Mouse (Mus musculus) bone marrow, adult 2 months (tissue): ENCODE measurements around the gene Mrpl58. TPM values are rescaled to one million over a fixed set of nuclear protein-coding genes. Genes with fewer than 3 reads are reported as not detected.
A peak's percentile ranks its signal among the peaks of the same experiment; 100 is the strongest.

ENCODE experiments used
- H3K27ac ChIP-seq: fragments of 200-500 bp; 2 replicates; pipeline ENCODE4 v1.5.1; 2012; ENCODE audit warnings: low read depth, mild to moderate bottlenecking, control low read depth, inconsistent platforms, low read length; ENCODE audit not compliant: control insufficient read depth, poor library complexity, insufficient read depth
- H3K4me1 ChIP-seq: fragments of 200-500 bp; 2 replicates; pipeline ENCODE4 v1.6.1; 2011; ENCODE audit warnings: low read length; ENCODE audit not compliant: control insufficient read depth, insufficient read depth
- H3K4me3 ChIP-seq: fragments of 200-500 bp; replicated peaks from 2 replicates; pipeline ENCODE3; 2011; ENCODE audit warnings: mild to moderate bottlenecking, low read depth, low read length, control low read depth; ENCODE audit not compliant: control insufficient read depth
- CTCF ChIP-seq: fragments of 200-500 bp; IDR thresholded peaks from 2 replicates; pipeline ENCODE4 v1.5.1; 2011; ENCODE audit warnings: low read length, control low read depth; ENCODE audit not compliant: control insufficient read depth, insufficient read depth
- POLR2A ChIP-seq: fragments of 200-500 bp; IDR thresholded peaks from 2 replicates; pipeline ENCODE4 v1.6.1; 2011; ENCODE audit warnings: low read depth, mild to moderate bottlenecking, control low read depth, low read length, borderline replicate concordance; ENCODE audit not compliant: control insufficient read depth
- WGBS: fragments of 180-500 bp; shearing (Covaris S2); methylation state at CpG from one replicate; pipeline ENCODE4 v1.1.7; 2018; 5-methylcytosine and 5-hydroxymethylcytosine counted together
- polyA plus RNA-seq: library from polyadenylated mRNA; stranded (reverse); fragments of >200 nt; gene quantifications from 2 replicates; pipeline ENCODE4 v1.2.4, GENCODE M21; 2011; ENCODE audit warnings: low replicate concordance; ENCODE audit not compliant: missing spikeins, insufficient read depth, insufficient read length

Mrpl58 gene
- polyA plus RNA-seq, 1 experiment: 51.9 TPM

DNA sequence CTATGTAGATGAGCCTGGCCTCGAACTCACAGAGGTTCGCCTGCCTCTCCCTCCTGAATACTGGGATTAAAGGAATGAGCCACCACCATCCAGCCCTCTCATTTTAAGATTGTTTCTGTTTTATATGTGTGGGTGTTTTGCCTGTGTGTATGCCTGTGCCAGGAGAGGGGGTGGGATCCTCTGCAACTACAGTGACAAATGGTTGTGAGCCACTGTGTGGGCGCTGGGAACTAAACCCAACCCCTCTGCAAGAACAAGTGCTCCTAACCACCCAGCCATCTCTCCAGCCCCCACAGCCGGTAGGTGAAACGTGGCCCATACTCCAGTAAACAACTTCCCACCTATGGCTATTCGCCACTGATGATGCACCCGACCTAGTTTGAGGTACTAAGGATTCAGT lies 12.2 kb upstream of the Mrpl58 start:
- no peak overlapping the region for H3K4me3 ChIP-seq
- TF ChIP-seq POLR2A (no peak), CTCF (no peak)
- no peaks in the 10 kb centered on the region for H3K4me1 ChIP-seq
- 78% methylated on average over 7 of the region's 7 CpGs for WGBS
- H3K27ac ChIP-seq: no peak overlapping the region

DNA sequence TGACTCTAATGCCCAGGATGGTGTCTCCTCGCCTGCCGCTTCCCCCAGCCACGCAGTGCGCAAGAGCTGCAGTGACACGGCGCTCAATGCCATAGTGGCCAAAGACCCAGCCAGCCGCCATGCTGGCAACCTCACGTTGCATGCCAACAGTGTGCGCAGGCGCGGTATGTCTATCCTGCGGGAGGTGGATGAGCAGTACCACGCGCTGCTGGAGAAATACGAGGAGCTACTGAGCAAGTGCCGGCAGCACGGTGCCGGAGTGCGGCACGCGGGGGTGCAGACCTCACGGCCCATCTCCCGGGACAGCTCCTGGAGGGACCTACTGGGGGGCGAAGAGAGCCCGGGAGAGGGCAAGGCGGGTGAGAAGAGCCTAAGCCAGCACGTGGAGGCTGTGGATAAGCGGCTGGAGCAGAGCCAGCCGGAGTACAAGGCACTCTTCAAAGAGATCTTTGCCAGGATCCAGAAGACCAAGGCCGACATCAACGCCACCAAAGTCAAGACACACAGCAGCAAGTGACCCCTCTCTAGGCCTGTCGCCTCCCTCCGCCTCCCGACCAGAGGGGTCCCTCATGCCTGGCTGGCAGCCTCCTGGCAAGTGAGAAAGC lies 9.7 kb upstream of the Mrpl58 start:
- TF ChIP-seq CTCF (no peak), POLR2A (no peak)
- 82% methylated on average over 34 of the region's 34 CpGs for WGBS
- peaks cover 2% of the 10 kb centered on the region for H3K4me1 ChIP-seq
- H3K27ac ChIP-seq: no peak overlapping the region
- H3K4me3 ChIP-seq: no peak overlapping the region

DNA sequence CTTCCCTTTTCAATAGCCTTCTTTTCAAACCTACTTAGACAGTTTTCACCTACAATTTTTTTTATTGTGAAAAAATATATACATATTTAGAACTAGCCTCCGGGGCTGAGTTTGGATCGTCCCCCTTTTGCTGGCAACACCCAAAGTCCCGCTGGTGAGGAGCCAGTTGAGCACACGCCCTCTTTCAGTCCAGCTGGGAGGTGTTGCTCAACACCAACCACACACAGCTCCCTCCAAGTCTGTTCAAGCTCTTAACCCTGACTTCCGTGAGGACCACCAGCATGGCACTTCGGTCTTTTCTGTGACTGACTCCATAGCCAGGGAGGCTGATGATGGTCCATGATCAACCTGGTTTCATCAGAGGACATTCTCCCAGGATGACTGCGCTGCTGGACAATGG lies 5.5 kb upstream of the Mrpl58 start:
- Histone ChIP-seq H3K4me3 (no peak overlapping the region), H3K4me1 (peaks cover 2% of the 10 kb centered on the region), H3K27ac (no peak overlapping the region)
- WGBS: 37% methylated on average over 7 of the region's 7 CpGs
- TF ChIP-seq POLR2A (no peak), CTCF (no peak)

DNA sequence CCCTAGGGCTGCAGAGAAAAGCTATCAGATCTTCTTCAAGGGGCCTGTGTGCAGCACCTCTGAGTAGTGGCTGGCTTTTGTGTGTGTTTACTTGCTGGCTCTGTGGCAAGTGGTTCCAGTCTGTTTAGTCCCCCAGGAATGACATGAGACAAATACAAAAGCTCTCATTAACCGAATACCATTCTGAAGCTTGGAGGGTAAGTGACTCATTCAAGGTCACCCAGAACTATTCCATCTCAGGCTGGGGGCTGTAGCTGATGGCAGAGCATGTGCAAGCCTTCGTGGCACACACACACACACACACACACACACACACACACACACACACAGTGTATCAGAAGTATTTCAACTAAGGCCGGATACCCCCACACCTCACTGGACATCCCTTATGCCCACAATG lies 3.4 kb upstream of the Mrpl58 start:
- no peak for TF ChIP-seq POLR2A
- no peak for TF ChIP-seq CTCF
- 70% methylated on average over 3 of the region's 3 CpGs for WGBS
- no peak overlapping the region for H3K27ac ChIP-seq
- no peak overlapping the region for H3K4me3 ChIP-seq
- H3K4me1 ChIP-seq: peaks cover 4% of the 10 kb centered on the region

DNA sequence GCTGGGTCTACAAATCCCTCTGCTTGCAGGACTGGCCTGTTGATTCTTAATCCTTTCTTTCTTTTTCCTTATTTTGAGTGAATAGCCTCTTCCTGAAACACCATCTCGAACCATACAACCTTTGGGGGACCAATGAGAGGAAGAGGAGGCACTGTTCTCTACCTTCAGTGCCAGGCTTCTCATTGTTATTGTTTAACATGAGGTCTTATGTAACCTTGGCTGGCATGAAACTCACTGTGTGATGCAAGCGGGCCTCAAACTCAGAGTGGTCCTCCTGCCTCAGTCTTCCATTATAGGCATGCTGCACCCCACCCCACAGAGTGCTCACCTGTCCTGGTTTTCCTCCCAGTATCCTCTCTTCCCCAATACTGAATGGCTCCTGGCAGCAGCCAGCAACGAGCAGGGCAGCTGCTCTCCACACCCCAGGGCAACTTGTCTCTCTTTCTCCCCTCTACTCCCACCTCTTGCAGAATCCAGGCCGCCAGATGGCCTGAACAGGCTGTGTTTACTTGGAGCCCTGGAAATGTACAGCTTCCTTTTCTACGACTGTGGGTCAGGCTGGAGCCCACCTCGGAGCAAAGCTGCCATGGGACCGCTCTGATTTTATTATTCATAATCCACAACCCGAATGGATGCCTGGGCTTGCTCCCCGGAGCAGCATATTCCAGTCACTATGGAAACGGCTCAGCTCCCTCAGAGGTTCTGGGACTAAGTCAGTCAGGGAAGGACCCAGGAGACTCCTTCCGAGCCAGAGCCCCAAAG lies 2.7 kb upstream of the Mrpl58 start:
- WGBS: 56% methylated on average over 11 of the region's 11 CpGs
- TF ChIP-seq POLR2A: no peak
- TF ChIP-seq CTCF: no peak
- Histone ChIP-seq H3K27ac (no peak overlapping the region), H3K4me3 (no peak overlapping the region), H3K4me1 (peaks cover 4% of the 10 kb centered on the region)

DNA sequence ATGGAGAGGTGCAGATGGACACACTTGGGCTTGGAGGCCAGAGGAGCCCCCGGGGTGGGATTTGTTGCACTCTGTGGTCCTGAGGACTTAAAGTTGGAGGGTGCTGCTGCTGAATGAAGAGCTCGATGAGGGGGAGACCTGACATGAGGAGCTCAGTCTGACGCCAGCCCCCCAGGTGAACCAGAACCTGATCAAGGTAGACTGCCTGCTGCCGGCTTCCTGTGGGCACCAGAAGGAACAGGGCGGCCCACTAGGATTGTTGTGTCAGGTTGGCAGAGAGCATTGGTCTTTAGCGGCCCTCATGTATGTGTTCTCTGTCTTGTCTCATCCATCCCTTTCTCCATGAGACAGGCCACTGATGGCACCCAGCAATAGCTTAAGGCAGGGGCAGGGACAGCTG lies 2.2 kb downstream of the Mrpl58 start:
- Histone ChIP-seq H3K27ac (no peak overlapping the region), H3K4me3 (no peak overlapping the region), H3K4me1 (peaks cover 7% of the 10 kb centered on the region)
- TF ChIP-seq POLR2A: no peak
- TF ChIP-seq CTCF: no peak
- WGBS: 91% methylated on average over 6 of the region's 6 CpGs

DNA sequence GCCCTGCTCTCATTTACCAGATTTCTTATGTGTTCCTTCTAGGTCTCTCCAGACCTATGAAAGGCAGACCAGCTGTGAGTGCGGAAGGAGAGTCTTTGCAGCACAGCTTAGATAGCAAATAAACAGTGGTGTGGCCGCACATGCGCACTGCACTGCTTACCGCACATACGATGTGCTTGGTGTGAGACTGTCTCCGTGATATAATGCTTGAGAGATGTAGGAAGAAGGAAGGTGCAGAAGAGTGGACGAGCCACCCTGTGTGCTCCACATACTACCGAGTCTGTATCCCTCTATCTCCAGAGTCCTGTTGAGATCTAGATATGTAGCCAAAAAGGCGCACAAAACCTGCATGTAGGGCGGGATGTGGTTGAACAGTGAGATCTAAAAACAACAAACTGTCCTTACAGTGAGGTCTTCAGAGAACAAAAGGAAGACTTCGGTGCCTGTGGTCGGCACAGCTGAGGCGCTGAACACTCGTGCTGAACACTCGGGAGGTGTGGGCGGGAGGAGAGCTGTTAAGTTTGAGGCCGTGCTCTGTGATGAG lies 3.4 kb downstream of the Mrpl58 start:
- 82% methylated on average over 17 of the region's 17 CpGs for WGBS
- Histone ChIP-seq H3K4me1 (peaks cover 7% of the 10 kb centered on the region), H3K27ac (no peak overlapping the region; the same call in 1 of the 2 replicates), H3K4me3 (no peak overlapping the region)
- no peak for TF ChIP-seq CTCF
- no peak for TF ChIP-seq POLR2A

DNA sequence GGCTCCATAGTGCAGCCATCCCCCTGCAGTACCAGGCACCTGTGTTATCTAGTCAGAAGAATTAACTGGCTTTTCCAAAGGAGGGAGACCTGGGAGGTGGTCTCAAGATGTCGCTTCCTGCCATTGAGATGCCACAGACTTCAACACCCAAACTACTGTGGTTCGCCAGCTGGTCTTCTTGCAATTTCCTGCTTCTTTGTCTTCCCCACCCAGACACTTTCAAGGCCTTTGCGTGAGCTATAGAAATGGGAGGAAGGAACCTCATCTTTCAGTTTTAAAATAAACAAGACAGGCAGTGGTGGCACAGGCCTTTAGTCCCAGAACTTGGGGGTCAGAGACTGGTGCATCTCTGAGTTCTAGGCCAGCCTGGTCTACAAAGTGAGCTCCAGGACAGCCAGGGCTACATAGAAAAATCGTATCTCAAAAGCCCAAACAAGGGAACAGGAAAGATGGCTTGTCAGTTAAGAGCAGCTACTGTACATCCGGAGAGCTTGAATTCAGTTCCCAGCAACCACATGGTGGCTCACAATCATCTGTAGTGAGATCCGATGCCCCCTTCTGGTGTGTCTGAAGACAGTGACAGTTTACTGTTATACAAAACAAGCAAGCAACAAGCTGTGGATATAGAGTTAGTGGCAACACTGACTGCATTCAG lies 4.8 kb downstream of the Mrpl58 start:
- WGBS: 30% methylated on average over 6 of the region's 6 CpGs
- H3K4me1 ChIP-seq: peaks cover 7% of the 10 kb centered on the region
- H3K27ac ChIP-seq: peak overlapping the region; percentile 84
- no peak for TF ChIP-seq POLR2A
- TF ChIP-seq CTCF: no peak
- no peak overlapping the region for H3K4me3 ChIP-seq
